Mouse (Mus musculus): ENCODE measurements around the gene Col13a1. TPM values are rescaled to one million over a fixed set of nuclear protein-coding genes. Genes with fewer than 3 reads are reported as not detected.

Col13a1 gene
- polyA plus RNA-seq, 1 experiment from 2014 or later = not detected

- Histone ChIP-seq H3K36me3 (ENCODE audit: inconsistent target) (no peaks in the 10 kb centered on the region), H3K79me2 (ENCODE audit: inconsistent target) (no peaks in the 10 kb centered on the region), H3K27ac (no peak overlapping the region), H3K4me3 (ENCODE audit: inconsistent target) (no peak overlapping the region)
- WGBS (ENCODE audit: missing documents) = 18% methylated on average over 28 of the region's 28 CpGs
Observed at GRCm38 (mm10) chr10:61936211-61937121, 42.4 kb downstream of the Col13a1 start.

- Histone ChIP-seq H3K79me2 (ENCODE audit: inconsistent target) (no peaks in the 10 kb centered on the region), H3K36me3 (ENCODE audit: inconsistent target) (no peaks in the 10 kb centered on the region), H3K4me3 (ENCODE audit: inconsistent target) (no peak overlapping the region), H3K27ac (no peak overlapping the region)
- 76% methylated on average over 6 of the region's 6 CpGs for WGBS (ENCODE audit: missing documents)
Observed at GRCm38 (mm10) chr10:61931678-61932077, 47.2 kb downstream of the Col13a1 start.

GRCm38 (mm10) chr10:61929901-61930300, 49.0 kb downstream of the Col13a1 start:
- Histone ChIP-seq H3K4me3 (ENCODE audit: inconsistent target) (no peak overlapping the region), H3K27ac (no peak overlapping the region), H3K79me2 (ENCODE audit: inconsistent target) (no peaks in the 10 kb centered on the region), H3K36me3 (ENCODE audit: inconsistent target) (no peaks in the 10 kb centered on the region)
- 81% methylated on average over 6 of the region's 6 CpGs for WGBS (ENCODE audit: missing documents)

GRCm38 (mm10) chr10:61928725-61929651, 49.9 kb downstream of the Col13a1 start:
- no peak overlapping the region for H3K4me3 ChIP-seq (ENCODE audit: inconsistent target)
- WGBS (ENCODE audit: missing documents) = 21% methylated on average over 24 of the region's 24 CpGs
- H3K27ac ChIP-seq = no peak overlapping the region
- no peaks in the 10 kb centered on the region for H3K36me3 ChIP-seq (ENCODE audit: inconsistent target)
- no peaks in the 10 kb centered on the region for H3K79me2 ChIP-seq (ENCODE audit: inconsistent target)

GRCm38 (mm10) chr10:61925691-61926090, 53.2 kb downstream of the Col13a1 start:
- no peak overlapping the region for H3K27ac ChIP-seq
- H3K4me3 ChIP-seq (ENCODE audit: inconsistent target) = no peak overlapping the region
- H3K79me2 ChIP-seq (ENCODE audit: inconsistent target) = no peaks in the 10 kb centered on the region
- no peaks in the 10 kb centered on the region for H3K36me3 ChIP-seq (ENCODE audit: inconsistent target)

GRCm38 (mm10) chr10:61920655-61921365, 58.1 kb downstream of the Col13a1 start:
- Histone ChIP-seq H3K79me2 (ENCODE audit: inconsistent target) (no peaks in the 10 kb centered on the region), H3K4me3 (ENCODE audit: inconsistent target) (no peak overlapping the region), H3K36me3 (ENCODE audit: inconsistent target) (no peaks in the 10 kb centered on the region), H3K27ac (no peak overlapping the region)
- 7% methylated on average over 9 of the region's 11 CpGs for WGBS (ENCODE audit: missing documents)

GRCm38 (mm10) chr10:61919924-61920654, 58.8 kb downstream of the Col13a1 start:
- no peaks in the 10 kb centered on the region for H3K79me2 ChIP-seq (ENCODE audit: inconsistent target)
- H3K27ac ChIP-seq = no peak overlapping the region
- H3K4me3 ChIP-seq (ENCODE audit: inconsistent target) = no peak overlapping the region
- H3K36me3 ChIP-seq (ENCODE audit: inconsistent target) = no peaks in the 10 kb centered on the region
- 60% methylated on average over 13 of the region's 13 CpGs for WGBS (ENCODE audit: missing documents)

GRCm38 (mm10) chr10:61919496-61919895, 59.4 kb downstream of the Col13a1 start:
- Histone ChIP-seq H3K27ac (no peak overlapping the region), H3K79me2 (ENCODE audit: inconsistent target) (no peaks in the 10 kb centered on the region), H3K36me3 (ENCODE audit: inconsistent target) (no peaks in the 10 kb centered on the region), H3K4me3 (ENCODE audit: inconsistent target) (no peak overlapping the region)
- 93% methylated on average over 4 of the region's 4 CpGs for WGBS (ENCODE audit: missing documents)

GRCm38 (mm10) chr10:61917066-61917465, 61.8 kb downstream of the Col13a1 start:
- H3K36me3 ChIP-seq (ENCODE audit: inconsistent target) = no peaks in the 10 kb centered on the region
- H3K27ac ChIP-seq = no peak overlapping the region
- no peak overlapping the region for H3K4me3 ChIP-seq (ENCODE audit: inconsistent target)
- no peaks in the 10 kb centered on the region for H3K79me2 ChIP-seq (ENCODE audit: inconsistent target)
- 96% methylated on average over 12 of the region's 12 CpGs for WGBS (ENCODE audit: missing documents)

GRCm38 (mm10) chr10:61911770-61912169, 67.1 kb downstream of the Col13a1 start:
- H3K79me2 ChIP-seq (ENCODE audit: inconsistent target) = no peaks in the 10 kb centered on the region
- H3K36me3 ChIP-seq (ENCODE audit: inconsistent target) = no peaks in the 10 kb centered on the region
- no peak overlapping the region for H3K27ac ChIP-seq
- 86% methylated on average over 4 of the region's 4 CpGs for WGBS (ENCODE audit: missing documents)
- no peak overlapping the region for H3K4me3 ChIP-seq (ENCODE audit: inconsistent target)

- H3K79me2 ChIP-seq (ENCODE audit: inconsistent target) = no peaks in the 10 kb centered on the region
- no peaks in the 10 kb centered on the region for H3K36me3 ChIP-seq (ENCODE audit: inconsistent target)
- WGBS (ENCODE audit: missing documents) = 82% methylated on average over 2 of the region's 3 CpGs
Observed at GRCm38 (mm10) chr10:61909004-61909403, 69.9 kb downstream of the Col13a1 start.

GRCm38 (mm10) chr10:61906226-61906625, 72.7 kb downstream of the Col13a1 start:
- Histone ChIP-seq H3K4me3 (ENCODE audit: inconsistent target) (no peak overlapping the region), H3K79me2 (ENCODE audit: inconsistent target) (no peaks in the 10 kb centered on the region), H3K36me3 (ENCODE audit: inconsistent target) (no peaks in the 10 kb centered on the region), H3K27ac (no peak overlapping the region)
- 23% methylated on average over 5 of the region's 5 CpGs for WGBS (ENCODE audit: missing documents)

More at GRCm38 (mm10) chr10:61909004-61909403, 69.9 kb downstream of the Col13a1 start:
- Histone ChIP-seq H3K4me3 (ENCODE audit: inconsistent target) (no peak overlapping the region), H3K27ac (no peak overlapping the region)

- Histone ChIP-seq H3K27ac (no peak overlapping the region), H3K4me3 (ENCODE audit: inconsistent target) (no peak overlapping the region), H3K36me3 (ENCODE audit: inconsistent target) (no peaks in the 10 kb centered on the region), H3K79me2 (ENCODE audit: inconsistent target) (no peaks in the 10 kb centered on the region)
- WGBS (ENCODE audit: missing documents) = 89% methylated on average over 7 of the region's 8 CpGs
Observed at GRCm38 (mm10) chr10:61905308-61905707, 73.6 kb downstream of the Col13a1 start.

- WGBS (ENCODE audit: missing documents) = 88% methylated on average over 6 of the region's 6 CpGs
- Histone ChIP-seq H3K27ac (no peak overlapping the region), H3K4me3 (ENCODE audit: inconsistent target) (no peak overlapping the region)
Observed at GRCm38 (mm10) chr10:61898116-61898515, 80.8 kb downstream of the Col13a1 start.

More at GRCm38 (mm10) chr10:61898116-61898515, 80.8 kb downstream of the Col13a1 start:
- no peaks in the 10 kb centered on the region for H3K36me3 ChIP-seq (ENCODE audit: inconsistent target)
- no peaks in the 10 kb centered on the region for H3K79me2 ChIP-seq (ENCODE audit: inconsistent target)

Data from macrophage (primary cell).